Mouse (Mus musculus) kidney, postnatal 10 days (tissue): ENCODE measurements around the gene Ttk.

Experiments used
- DNase-seq: peaks from one replicate; pipeline ENCODE4 v3.0.0; 2021; ENCODE audit warnings: mixed read lengths

The Ttk gene

DNA sequence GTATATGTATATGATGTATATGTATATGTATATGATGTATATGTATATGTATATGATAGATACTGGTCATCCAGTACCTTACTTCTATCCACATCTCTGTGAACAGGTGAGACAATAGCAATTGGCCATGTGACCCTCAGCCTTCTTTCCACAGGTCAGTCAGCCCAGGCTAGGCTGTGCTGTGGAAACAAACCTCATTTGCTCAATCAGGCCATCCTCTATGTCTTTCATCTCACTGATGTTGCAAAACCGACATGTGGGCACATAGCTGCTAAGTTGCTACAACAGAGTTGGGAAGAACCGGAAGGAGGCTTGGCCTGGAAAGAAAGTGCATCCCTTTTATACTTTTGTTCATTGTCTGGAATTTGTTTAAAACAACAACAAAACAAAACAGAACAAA lies 67.6 kb downstream of the Ttk start:
- no peak for DNase-seq

DNA sequence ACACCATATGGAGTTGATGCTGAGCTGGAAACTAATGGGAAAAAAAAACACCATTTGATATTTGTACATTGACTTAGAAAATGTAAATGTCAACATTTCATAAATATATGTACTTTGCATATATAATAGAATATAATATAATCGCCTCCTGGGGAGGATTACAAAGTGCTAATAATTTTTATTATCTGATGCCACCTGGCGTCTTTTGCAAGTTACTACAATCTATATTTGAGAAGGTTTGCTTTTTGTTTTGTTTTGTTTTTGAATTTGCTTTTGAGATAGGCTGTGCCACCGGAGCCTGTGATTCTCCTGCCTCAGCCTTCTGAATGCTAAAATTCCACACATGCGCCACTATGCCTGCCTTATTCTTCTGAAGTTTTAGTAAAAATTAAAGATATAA lies 71.3 kb downstream of the Ttk start:
- no peak for DNase-seq

DNA sequence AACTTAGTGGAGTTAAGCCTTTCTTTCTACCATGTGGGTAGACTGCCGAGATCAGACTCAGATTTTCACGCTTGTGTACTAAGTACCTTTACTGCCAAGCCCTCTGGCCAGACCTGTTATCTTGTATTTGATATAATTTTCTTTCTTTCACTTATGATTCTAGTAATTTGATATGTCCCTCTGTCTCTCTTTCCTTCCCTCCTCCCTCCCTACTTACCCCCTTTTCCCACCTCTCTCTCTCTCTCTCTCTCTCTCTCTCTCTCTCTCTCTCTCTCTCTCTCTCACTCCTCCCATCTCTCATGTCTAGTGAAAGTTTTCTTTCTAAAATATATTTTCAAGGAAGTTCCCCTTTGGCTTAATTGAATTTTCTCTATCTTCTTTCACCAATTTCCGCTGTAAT lies 72.5 kb downstream of the Ttk start:
- DNase-seq, result no peak

DNA sequence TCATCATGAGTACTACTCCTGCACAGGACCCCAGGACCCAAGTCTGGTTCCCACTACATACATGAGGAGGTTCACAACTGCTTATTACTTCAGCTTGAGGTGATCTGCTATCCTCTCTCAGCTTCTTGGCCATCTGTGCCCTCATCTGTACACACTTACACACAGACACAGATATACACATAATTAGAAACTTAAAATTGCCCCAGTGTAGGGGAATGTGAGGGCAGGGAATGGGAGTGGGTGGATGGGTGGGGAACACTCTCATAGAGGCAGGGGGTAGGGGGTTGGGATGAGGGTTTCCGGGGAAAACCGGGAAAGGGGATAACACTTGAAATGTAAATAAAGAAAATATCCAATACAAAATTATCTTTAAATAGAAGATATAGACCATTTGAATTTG lies 75.3 kb downstream of the Ttk start:
- DNase-seq, result no peak

DNA sequence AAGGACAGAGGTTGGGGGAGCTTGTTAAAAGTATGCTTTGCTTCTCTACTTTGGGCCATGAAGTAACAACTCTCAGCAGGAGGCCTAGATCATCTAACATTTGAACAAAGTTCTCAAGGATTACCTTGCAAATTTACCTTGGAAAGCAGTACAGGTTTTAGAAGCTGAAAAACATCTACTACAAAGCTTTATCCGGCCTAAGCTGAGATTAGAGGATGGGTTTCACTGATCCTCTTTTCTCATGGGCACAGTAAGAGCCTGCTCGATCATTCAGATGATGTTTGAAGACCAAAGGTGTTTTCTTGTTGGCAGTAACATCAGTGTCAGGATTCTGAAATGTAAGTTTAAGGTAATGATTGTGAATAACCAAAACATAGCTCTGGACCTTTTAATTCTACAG lies 76.4 kb downstream of the Ttk start:
- no peak for DNase-seq
